Mouse (Mus musculus) hindbrain, embryonic 11.5 days (tissue): ENCODE measurements around the gene Klra2. TPM values are rescaled to one million over a fixed set of nuclear protein-coding genes. Genes with fewer than 3 reads are reported as not detected.

Experiments used
- ATAC-seq: fragments of 200-750 bp; cut with Nextera tagmentation; 2 replicates; pipeline ENCODE4 v1.8.0; 2017; ENCODE audit warnings: mild to moderate bottlenecking, moderate TSS enrichment, moderate library complexity; ENCODE audit not compliant: low FRiP score
- DNase-seq: peaks from one replicate; pipeline ENCODE4 v3.0.0-alpha.2; 2015; ENCODE audit warnings: low spot score
- H3K27ac ChIP-seq: fragments of 300-500 bp; sonication (generic); 2 replicates; pipeline ENCODE4 v1.5.1; 2014; ENCODE audit warnings: mild to moderate bottlenecking, low read depth, low read length
- H3K27me3 ChIP-seq: fragments of 300-500 bp; sonication (generic); 2 replicates; pipeline ENCODE4 v1.6.1; 2014; ENCODE audit warnings: mild to moderate bottlenecking, low read length, moderate library complexity, mixed read lengths; ENCODE audit not compliant: control insufficient read depth, insufficient read depth
- H3K36me3 ChIP-seq: fragments of 300-500 bp; sonication (generic); 2 replicates; pipeline ENCODE4 v1.6.1; 2014; ENCODE audit warnings: mild to moderate bottlenecking, low read length, moderate library complexity, mixed read lengths; ENCODE audit not compliant: control insufficient read depth, insufficient read depth
- H3K4me1 ChIP-seq: fragments of 300-500 bp; sonication (generic); replicated peaks from 2 replicates; pipeline ENCODE4 v1.6.1; 2014; ENCODE audit warnings: low read length, mixed read lengths; ENCODE audit not compliant: control insufficient read depth, insufficient read depth
- H3K4me2 ChIP-seq: fragments of 300-500 bp; sonication (generic); replicated peaks from 2 replicates; pipeline ENCODE4 v1.6.1; 2014; ENCODE audit warnings: mild to moderate bottlenecking, low read depth, low read length
- H3K4me3 ChIP-seq: fragments of 300-500 bp; sonication (generic); 2 replicates; pipeline ENCODE4 v1.5.1; 2014; ENCODE audit warnings: low read depth, low read length
- H3K9ac ChIP-seq: fragments of 300-500 bp; sonication (generic); 2 replicates; pipeline ENCODE4 v1.6.1; 2014; ENCODE audit warnings: low read depth, low read length
- H3K9me3 ChIP-seq: fragments of 300-500 bp; sonication (generic); 2 replicates; pipeline ENCODE4 v1.6.1; 2016; ENCODE audit warnings: low read length; ENCODE audit not compliant: control insufficient read depth
- WGBS: fragments of 180-500 bp; shearing (Covaris S2); extraction: QIAGEN DNeasy Blood & Tissue Kit; methylation state at CpG from one replicate; pipeline ENCODE4 v1.1.7; 2014; 5-methylcytosine and 5-hydroxymethylcytosine counted together
- polyA plus RNA-seq: library from polyadenylated mRNA; unstranded; fragments of >200 nt; fragmentation: Nextera tagmentation; extraction: Ambion mirVana; gene quantifications from 2 replicates; pipeline ENCODE4 v1.2.1, GENCODE M21; 2014

The Klra2 gene
- polyA plus RNA-seq, 1 experiment from 2014 or later = not detected

DNA sequence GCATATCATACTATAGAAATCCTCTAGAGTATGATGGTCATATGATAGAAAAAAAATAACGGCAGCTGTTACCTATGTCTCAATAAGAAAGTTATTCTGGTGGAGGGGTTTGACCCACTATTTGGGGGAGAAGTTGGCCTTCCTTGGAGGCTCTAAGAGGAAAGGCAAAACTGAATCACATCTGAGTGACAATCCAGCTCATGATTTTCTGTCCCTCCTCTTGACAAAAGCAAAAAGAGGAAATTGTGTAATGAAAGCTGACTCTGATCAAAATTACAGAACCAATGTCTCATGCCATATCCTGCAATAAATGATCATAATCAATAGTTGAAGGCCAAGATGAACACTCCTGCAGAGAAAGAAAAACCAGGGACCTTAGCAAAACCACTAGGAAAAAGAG lies 25.1 kb upstream of the Klra2 start:
- Histone ChIP-seq H3K4me3 (no peak overlapping the region), H3K9ac (no peak overlapping the region), H3K9me3 (no peaks in the 10 kb centered on the region), H3K27ac (no peak overlapping the region), H3K36me3 (no peaks in the 10 kb centered on the region), H3K4me1 (no peaks in the 10 kb centered on the region), H3K27me3 (no peaks in the 10 kb centered on the region), H3K4me2 (no peak overlapping the region)
- DNase-seq (no peak), ATAC-seq (no peak)
- WGBS = 97% methylated on average over 1 of the region's 1 CpGs

DNA sequence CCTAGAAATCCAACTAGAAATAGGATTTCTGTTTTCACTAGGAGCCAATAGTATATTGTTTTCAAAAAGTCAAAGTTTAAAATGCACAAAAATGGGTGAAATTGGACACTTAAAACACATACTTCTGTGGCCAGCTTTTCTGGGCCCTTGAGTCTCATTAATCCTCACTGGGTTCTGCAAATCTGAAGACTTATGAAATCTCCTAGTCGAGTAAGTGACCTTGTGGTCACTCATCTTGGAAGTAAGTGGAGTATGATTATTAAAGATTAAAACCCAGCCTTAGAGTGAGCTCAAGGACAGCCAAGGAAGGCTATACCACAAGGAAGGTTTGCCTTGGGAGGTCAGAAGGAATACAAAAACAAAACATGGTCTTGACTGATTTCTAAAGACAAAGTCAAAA lies 23.1 kb upstream of the Klra2 start:
- Histone ChIP-seq H3K36me3 (no peaks in the 10 kb centered on the region), H3K9me3 (no peaks in the 10 kb centered on the region), H3K4me3 (no peak overlapping the region), H3K4me2 (no peak overlapping the region), H3K4me1 (no peaks in the 10 kb centered on the region), H3K9ac (no peak overlapping the region), H3K27me3 (no peaks in the 10 kb centered on the region), H3K27ac (no peak overlapping the region)
- 70% methylated on average over 1 of the region's 1 CpGs for WGBS
- ATAC-seq (no peak), DNase-seq (no peak)

DNA sequence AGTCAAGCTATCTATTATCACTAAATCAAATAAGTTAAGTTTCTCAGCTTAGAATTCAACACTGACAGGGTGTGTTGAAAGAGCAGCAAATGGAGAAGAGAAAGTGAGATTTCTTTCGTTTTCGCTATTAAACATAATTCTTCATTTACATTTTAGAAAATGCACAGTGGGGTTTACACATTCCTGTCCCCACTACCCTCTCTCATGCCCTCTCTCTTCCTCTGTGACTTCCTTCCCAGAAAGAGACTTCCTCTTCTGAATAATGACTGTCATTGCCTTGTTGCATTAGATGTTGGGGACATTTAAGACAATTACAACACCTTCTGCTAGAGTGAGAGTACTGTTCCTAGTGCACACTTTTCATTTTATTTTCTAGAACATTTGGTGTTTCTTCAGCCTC lies 22.4 kb upstream of the Klra2 start:
- Histone ChIP-seq H3K4me2 (no peak overlapping the region), H3K4me1 (no peaks in the 10 kb centered on the region), H3K9me3 (no peaks in the 10 kb centered on the region), H3K36me3 (no peaks in the 10 kb centered on the region), H3K4me3 (no peak overlapping the region), H3K27me3 (no peaks in the 10 kb centered on the region), H3K27ac (no peak overlapping the region), H3K9ac (no peak overlapping the region)
- no peak for ATAC-seq
- DNase-seq = no peak
- 89% methylated on average over 2 of the region's 2 CpGs for WGBS

DNA sequence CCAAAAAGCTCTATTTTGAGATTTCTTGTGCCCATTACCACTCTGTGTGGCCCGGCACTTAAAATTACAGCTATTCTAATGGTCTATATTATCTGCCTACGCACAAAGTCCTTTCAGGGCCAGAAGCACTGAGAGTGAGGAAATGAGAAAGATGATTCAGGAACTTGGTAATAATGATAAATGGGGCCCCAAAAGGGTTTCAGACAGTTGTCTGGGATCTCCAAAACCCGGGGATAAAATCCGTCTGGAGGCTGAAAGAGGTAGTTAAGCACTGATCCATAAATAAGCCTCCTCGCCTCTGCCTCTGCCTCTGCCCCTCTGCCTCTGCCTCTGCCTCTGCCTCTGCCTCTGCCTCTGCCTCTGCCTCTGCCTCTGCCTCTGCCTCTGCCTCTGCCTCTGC lies 17.0 kb upstream of the Klra2 start:
- WGBS = 74% methylated on average over 5 of the region's 5 CpGs
- H3K4me1 ChIP-seq = no peaks in the 10 kb centered on the region
- ATAC-seq (no peak), DNase-seq (no peak)
- no peak overlapping the region for H3K4me2 ChIP-seq
- no peaks in the 10 kb centered on the region for H3K36me3 ChIP-seq
- H3K9ac ChIP-seq = no peak overlapping the region
- H3K27me3 ChIP-seq = no peaks in the 10 kb centered on the region
- no peaks in the 10 kb centered on the region for H3K9me3 ChIP-seq
- H3K27ac ChIP-seq = no peak overlapping the region
- no peak overlapping the region for H3K4me3 ChIP-seq

DNA sequence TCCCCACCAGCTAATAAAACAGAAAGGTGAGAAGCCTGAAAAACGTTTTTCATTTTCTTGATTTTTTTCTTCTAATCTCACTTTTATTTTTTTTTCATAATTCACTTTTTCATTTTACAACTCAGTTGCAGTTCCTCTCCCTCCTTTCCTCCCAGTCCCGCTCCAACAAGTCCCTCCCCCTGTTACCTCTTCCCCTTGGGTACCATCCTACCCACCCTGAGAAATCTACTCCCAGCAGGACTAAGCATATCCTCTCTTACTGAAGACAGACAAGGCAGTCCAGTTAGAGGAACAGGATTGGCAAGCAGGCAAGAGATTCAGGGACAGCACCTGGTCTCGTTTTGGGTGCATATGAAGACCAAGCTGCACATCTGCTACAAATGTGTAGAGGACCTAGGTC lies 15.6 kb upstream of the Klra2 start:
- 64% methylated on average over 3 of the region's 3 CpGs for WGBS

DNA sequence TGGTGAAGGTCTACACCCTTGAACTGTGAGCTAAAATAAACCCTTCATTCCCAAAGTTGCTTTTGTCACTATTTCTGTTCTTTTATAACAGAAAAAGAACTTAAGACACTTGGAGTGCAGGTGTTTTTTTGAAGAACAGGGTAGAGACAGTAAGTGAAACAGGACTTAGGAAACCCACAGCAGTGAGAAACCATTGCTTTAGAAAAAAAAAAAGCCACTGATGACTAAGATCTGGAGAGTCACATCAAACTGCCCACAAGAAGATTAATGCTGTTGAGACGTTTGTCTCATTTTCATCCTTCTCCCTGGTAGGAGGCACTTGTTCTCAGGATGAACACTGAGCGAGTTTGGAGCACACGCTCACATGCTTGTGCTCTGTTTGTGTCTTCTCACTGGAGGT lies 14.8 kb upstream of the Klra2 start:
- Histone ChIP-seq H3K27me3 (no peaks in the 10 kb centered on the region), H3K27ac (no peak overlapping the region), H3K4me1 (no peaks in the 10 kb centered on the region), H3K9me3 (no peaks in the 10 kb centered on the region), H3K4me3 (no peak overlapping the region), H3K9ac (no peak overlapping the region), H3K4me2 (no peak overlapping the region), H3K36me3 (no peaks in the 10 kb centered on the region)
- WGBS = 72% methylated on average over 3 of the region's 3 CpGs
- ATAC-seq = no peak
- DNase-seq = no peak

More for the DNA sequence above, 15.6 kb upstream of the Klra2 start:
- Histone ChIP-seq H3K27me3 (no peaks in the 10 kb centered on the region), H3K4me3 (no peak overlapping the region), H3K9me3 (no peaks in the 10 kb centered on the region), H3K9ac (no peak overlapping the region), H3K4me2 (no peak overlapping the region), H3K27ac (no peak overlapping the region), H3K4me1 (no peaks in the 10 kb centered on the region), H3K36me3 (no peaks in the 10 kb centered on the region)
- ATAC-seq (no peak), DNase-seq (no peak)

DNA sequence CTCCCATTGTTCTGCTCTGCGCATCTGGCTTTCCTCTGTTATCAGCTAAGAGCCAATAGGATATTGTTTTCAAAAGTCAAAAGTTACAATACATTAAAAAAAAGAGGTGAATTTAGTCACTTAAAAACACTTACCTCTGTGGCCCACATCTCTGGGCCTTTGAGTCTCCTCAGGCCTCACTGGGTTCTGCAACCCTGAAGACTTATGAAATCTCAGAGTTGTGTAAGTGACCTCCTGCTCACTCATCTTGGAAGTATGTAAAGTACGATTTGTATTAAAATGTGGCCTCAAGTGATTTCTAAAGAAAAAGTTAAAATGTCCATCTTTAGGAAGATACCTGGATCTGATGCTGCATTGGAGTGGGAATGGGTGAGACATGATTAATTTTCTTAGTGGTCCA lies 2.1 kb downstream of the Klra2 start:
- no peaks in the 10 kb centered on the region for H3K27me3 ChIP-seq
- H3K4me1 ChIP-seq = no peaks in the 10 kb centered on the region
- no peak overlapping the region for H3K4me3 ChIP-seq
- H3K36me3 ChIP-seq = no peaks in the 10 kb centered on the region
- H3K9ac ChIP-seq = no peak overlapping the region
- no peak for DNase-seq
- 83% methylated on average over 2 of the region's 2 CpGs for WGBS
- no peak overlapping the region for H3K4me2 ChIP-seq
- H3K9me3 ChIP-seq = no peaks in the 10 kb centered on the region
- ATAC-seq = no peak
- no peak overlapping the region for H3K27ac ChIP-seq

Other genes starting within 250 kb of the Klra2 start
- gene Magohb, start 45.9 kb upstream of the Klra2 start, polyA plus RNA-seq = 51.3 and 54.9 TPM in 2 replicates
- gene Styk1, start 106.2 kb upstream of the Klra2 start, polyA plus RNA-seq = 1.1 TPM in 2 replicates
- 34.4 and 38.8 TPM in 2 replicates for gene Ybx3, start 141.1 kb upstream of the Klra2 start, polyA plus RNA-seq
- gene 5430401F13Rik, start 239.0 kb upstream of the Klra2 start, polyA plus RNA-seq = not detected in 2 replicates
- not detected in 2 replicates for gene Gm6619, start 239.0 kb upstream of the Klra2 start, polyA plus RNA-seq